Mouse (Mus musculus): ENCODE data around the gene Gm4922. TPM values are rescaled to one million over a fixed set of nuclear protein-coding genes. Genes with fewer than 3 reads are reported as not detected.
A peak's percentile ranks its signal among the peaks of the same experiment; 100 is the strongest.

Gene Gm4922
- polyA plus RNA-seq, 1 experiment from 2014 or later, result 0.08 TPM

GRCm38 (mm10) chr10:18742086-18742485, 44.5 kb downstream of the Gm4922 start:
- 79% methylated on average over 6 of the region's 6 CpGs for WGBS
- Histone ChIP-seq H3K9ac (ENCODE audit: low read length) (no peak overlapping the region), H3K4me1 (ENCODE audit: control insufficient read depth, insufficient read depth, low read length) (no peaks in the 10 kb centered on the region), H3K36me3 (ENCODE audit: control insufficient read depth, insufficient read depth, low read length) (no peaks in the 10 kb centered on the region), H3K4me2 (peak overlapping the region; percentile 59; the same call in 1 of the 2 replicates), H3K27me3 (ENCODE audit: control insufficient read depth, insufficient read depth, low read length) (no peaks in the 10 kb centered on the region), H3K9me3 (ENCODE audit: control insufficient read depth, low read length) (no peaks in the 10 kb centered on the region), H3K4me3 (ENCODE audit: low read depth, low read length) (no peak overlapping the region), H3K27ac (ENCODE audit: low read depth, low read length) (no peak overlapping the region)
- DNase-seq (ENCODE audit: low spot score, missing footprints) (no peak), ATAC-seq (ENCODE audit: low FRiP score) (no peak)

GRCm38 (mm10) chr10:18741024-18741423, 45.6 kb downstream of the Gm4922 start:
- Histone ChIP-seq H3K4me1 (ENCODE audit: control insufficient read depth, insufficient read depth, low read length) (no peaks in the 10 kb centered on the region), H3K4me2 (no peak overlapping the region), H3K27me3 (ENCODE audit: control insufficient read depth, insufficient read depth, low read length) (no peaks in the 10 kb centered on the region), H3K36me3 (ENCODE audit: control insufficient read depth, insufficient read depth, low read length) (no peaks in the 10 kb centered on the region), H3K9ac (ENCODE audit: low read length) (no peak overlapping the region), H3K9me3 (ENCODE audit: control insufficient read depth, low read length) (no peaks in the 10 kb centered on the region), H3K4me3 (ENCODE audit: low read depth, low read length) (no peak overlapping the region), H3K27ac (ENCODE audit: low read depth, low read length) (no peak overlapping the region)
- DNase-seq (ENCODE audit: low spot score, missing footprints) (no peak), ATAC-seq (ENCODE audit: low FRiP score) (no peak)
- 84% methylated on average over 8 of the region's 8 CpGs for WGBS

Other genes with a start within 250 kb of the Gm4922 start
- 12.3 and 14.6 TPM in 2 replicates for gene Hebp2, start 240.7 kb downstream of the Gm4922 start, polyA plus RNA-seq (2014; fragmentation: Nextera tagmentation; extraction: Ambion mirVana)
- gene Arfgef3, start 42.8 kb downstream of the Gm4922 start, polyA plus RNA-seq (2014; fragmentation: Nextera tagmentation; extraction: Ambion mirVana), result 1.3 TPM in 2 replicates
- 6.0 and 6.1 TPM in 2 replicates for gene Perp, start 58.2 kb upstream of the Gm4922 start, polyA plus RNA-seq (2014; fragmentation: Nextera tagmentation; extraction: Ambion mirVana)
- 1.2 and 1.4 TPM in 2 replicates for gene Tnfaip3, start 228.9 kb upstream of the Gm4922 start, polyA plus RNA-seq (2014; fragmentation: Nextera tagmentation; extraction: Ambion mirVana)

All from midbrain, embryonic 11.5 days (tissue).